Mouse (Mus musculus): ENCODE measurements at regions not wholly inside any gene's neighbourhood (a gene's known extent, or its start where the extent isn't known, plus 50 kb on each side); places are given as distances from the start of the nearest gene placed in this dataset.

DNA sequence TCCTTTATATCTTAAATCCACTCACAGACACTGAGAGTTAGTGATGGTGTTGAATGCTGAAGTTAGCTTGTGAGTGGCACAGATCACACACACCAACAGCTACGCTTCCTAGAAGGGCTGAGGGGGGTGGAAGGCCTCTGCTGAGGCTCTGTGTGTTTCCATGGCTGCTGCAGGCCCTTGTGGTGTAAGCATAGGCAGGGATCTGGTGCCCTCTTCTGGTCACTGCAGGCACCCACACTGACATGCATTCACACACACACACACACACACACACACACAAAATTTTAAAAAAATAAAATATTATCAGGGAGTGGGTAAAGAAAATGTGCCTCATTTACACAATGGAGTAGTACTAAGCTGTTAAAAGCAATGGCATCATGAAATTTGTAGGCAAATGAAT, 105.5 kb upstream of the 1700021F07Rik start:
- TF ChIP-seq FLI1 (IDR thresholded peaks at IDR 0.05; ENCODE audit: low read length), result no peak
- no peak for TF ChIP-seq GATA1 (IDR thresholded peaks at IDR 0.05; ENCODE audit: borderline replicate concordance, low read length)
